Mouse (Mus musculus): ENCODE results near the gene Psmb1. TPM values are rescaled to one million over a fixed set of nuclear protein-coding genes. Genes with fewer than 3 reads are reported as not detected.
"Not testable (repeated sequence)": the region's sequence is repeated elsewhere in the genome, so short reads cannot be mapped to it uniquely, and the experiment has no call there.

Psmb1 gene
- polyA plus RNA-seq, 1 experiment from 2014 or later: 129 TPM

- Histone ChIP-seq H3K9ac (no peak overlapping the region), H3K36me3 (replicated peaks) (no peaks in the 10 kb centered on the region), H3K4me2 (no peak overlapping the region), H3K27ac (replicated peaks) (no peak overlapping the region), H3K4me1 (replicated peaks) (no peaks in the 10 kb centered on the region), H3K9me3 (replicated peaks) (no peaks in the 10 kb centered on the region), H3K27me3 (no peaks in the 10 kb centered on the region), H3K4me3 (replicated peaks) (no peak overlapping the region)
- 77% methylated on average over 4 of the region's 4 CpGs for WGBS (ENCODE audit: insufficient replicate concordance)
- ATAC-seq (ENCODE audit: insufficient read depth): no peak
Measured at GRCm38 (mm10) chr17:15459761-15460160, 39.8 kb downstream of the Psmb1 start.

DNA sequence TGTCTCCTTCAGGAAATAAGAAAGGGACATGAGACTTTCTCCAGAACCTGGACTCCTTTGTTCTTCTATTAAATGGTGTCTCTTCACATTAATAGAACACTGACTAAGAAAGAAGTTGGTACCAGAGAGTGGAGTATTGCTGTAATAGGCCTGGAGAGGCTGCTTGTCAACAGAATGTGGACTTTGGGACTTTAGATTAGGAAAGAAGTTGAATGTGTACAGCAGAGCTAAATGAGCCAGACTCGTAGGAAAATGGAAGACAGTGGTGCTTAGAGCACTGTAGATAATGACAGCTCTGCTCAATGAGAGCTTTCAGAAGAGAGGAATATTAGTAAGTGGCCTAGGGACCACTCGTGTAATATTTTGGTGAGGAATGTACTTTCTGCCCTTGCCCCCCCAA, 43.0 kb downstream of the Psmb1 start:
- Histone ChIP-seq H3K4me3 (replicated peaks) (no peak overlapping the region), H3K27ac (replicated peaks) (no peak overlapping the region), H3K27me3 (no peaks in the 10 kb centered on the region), H3K36me3 (replicated peaks) (no peaks in the 10 kb centered on the region), H3K4me2 (no peak overlapping the region), H3K9me3 (replicated peaks) (no peaks in the 10 kb centered on the region), H3K9ac (no peak overlapping the region), H3K4me1 (replicated peaks) (no peaks in the 10 kb centered on the region)
- ATAC-seq (ENCODE audit: insufficient read depth): peak; percentile 22; the same call in 1 of the 2 replicates
- 62% methylated on average over 2 of the region's 2 CpGs for WGBS (ENCODE audit: insufficient replicate concordance)

DNA sequence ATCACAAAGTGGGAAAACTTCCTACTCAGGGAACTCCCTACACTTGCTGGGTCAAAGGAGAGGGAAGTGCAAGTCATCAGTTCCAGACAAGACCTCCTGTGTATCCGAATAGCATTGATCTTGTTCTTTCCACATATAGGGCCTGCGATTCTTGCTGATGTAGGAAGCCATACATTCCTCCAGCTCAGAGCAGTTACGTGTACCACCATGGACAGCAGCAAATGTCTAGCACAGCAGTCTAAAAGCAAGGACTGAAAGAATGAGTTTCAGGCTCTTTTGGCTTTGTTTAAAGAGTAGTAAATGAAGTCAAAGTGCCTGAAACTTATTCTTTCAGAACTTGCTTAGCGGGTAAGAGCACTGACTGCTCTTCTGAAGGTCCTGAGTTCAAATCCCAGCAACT, 44.3 kb downstream of the Psmb1 start:
- H3K4me1 ChIP-seq (replicated peaks): no peaks in the 10 kb centered on the region
- WGBS (ENCODE audit: insufficient replicate concordance): 62% methylated on average over 4 of the region's 4 CpGs
- H3K27me3 ChIP-seq: no peaks in the 10 kb centered on the region
- H3K36me3 ChIP-seq (replicated peaks): no peaks in the 10 kb centered on the region
- H3K9me3 ChIP-seq (replicated peaks): no peaks in the 10 kb centered on the region
- H3K27ac ChIP-seq (replicated peaks): no peak overlapping the region
- ATAC-seq (ENCODE audit: insufficient read depth): no peak
- H3K4me2 ChIP-seq: no peak overlapping the region
- H3K4me3 ChIP-seq (replicated peaks): no peak overlapping the region
- no peak overlapping the region for H3K9ac ChIP-seq

DNA sequence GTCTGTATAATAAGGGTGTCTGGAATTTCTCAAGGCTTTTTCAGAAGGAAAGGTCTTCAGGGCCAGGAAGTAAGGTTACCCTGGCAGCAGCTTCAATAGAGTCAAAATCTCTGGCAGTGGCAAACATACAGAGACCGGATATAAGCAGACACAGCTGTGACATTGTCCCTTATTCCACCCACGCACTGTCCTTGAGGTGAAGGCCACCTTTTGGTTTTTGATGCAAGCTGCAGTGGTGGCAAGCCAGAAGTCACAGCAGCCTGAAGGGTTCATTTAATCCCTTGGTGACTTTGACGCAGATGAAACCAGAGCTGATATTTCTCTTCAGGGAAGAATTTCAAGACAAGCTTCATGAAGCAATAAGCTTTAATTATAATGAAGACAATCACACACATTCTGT, 49.9 kb downstream of the Psmb1 start:
- no peak overlapping the region for H3K9ac ChIP-seq
- H3K36me3 ChIP-seq (replicated peaks): no peaks in the 10 kb centered on the region
- H3K27ac ChIP-seq (replicated peaks): no peak overlapping the region
- 60% methylated on average over 3 of the region's 3 CpGs for WGBS (ENCODE audit: insufficient replicate concordance)
- no peak for ATAC-seq (ENCODE audit: insufficient read depth)
- H3K4me2 ChIP-seq: no peak overlapping the region
- no peaks in the 10 kb centered on the region for H3K27me3 ChIP-seq
- no peaks in the 10 kb centered on the region for H3K9me3 ChIP-seq (replicated peaks)
- no peaks in the 10 kb centered on the region for H3K4me1 ChIP-seq (replicated peaks)
- no peak overlapping the region for H3K4me3 ChIP-seq (replicated peaks)

GRCm38 (mm10) chr17:15449144-15449543, 50.4 kb downstream of the Psmb1 start:
- not testable (repeated sequence) for H3K36me3 ChIP-seq (replicated peaks); H3K4me2 ChIP-seq; H3K9ac ChIP-seq; H3K27me3 ChIP-seq; H3K27ac ChIP-seq (replicated peaks); ATAC-seq (ENCODE audit: insufficient read depth); H3K4me1 ChIP-seq (replicated peaks); H3K4me3 ChIP-seq (replicated peaks); H3K9me3 ChIP-seq (replicated peaks)
- WGBS (ENCODE audit: insufficient replicate concordance): 47% methylated on average over 6 of the region's 6 CpGs

- Histone ChIP-seq H3K4me3 (replicated peaks) (no peak overlapping the region), H3K36me3 (replicated peaks) (no peaks in the 10 kb centered on the region), H3K27ac (replicated peaks) (no peak overlapping the region), H3K9ac (no peak overlapping the region), H3K4me2 (no peak overlapping the region), H3K27me3 (no peaks in the 10 kb centered on the region), H3K4me1 (replicated peaks) (no peaks in the 10 kb centered on the region), H3K9me3 (replicated peaks) (no peaks in the 10 kb centered on the region)
- 60% methylated on average over 5 of the region's 5 CpGs for WGBS (ENCODE audit: insufficient replicate concordance)
- ATAC-seq (ENCODE audit: insufficient read depth): no peak
Measured at GRCm38 (mm10) chr17:15447831-15448230, 51.7 kb downstream of the Psmb1 start.

DNA sequence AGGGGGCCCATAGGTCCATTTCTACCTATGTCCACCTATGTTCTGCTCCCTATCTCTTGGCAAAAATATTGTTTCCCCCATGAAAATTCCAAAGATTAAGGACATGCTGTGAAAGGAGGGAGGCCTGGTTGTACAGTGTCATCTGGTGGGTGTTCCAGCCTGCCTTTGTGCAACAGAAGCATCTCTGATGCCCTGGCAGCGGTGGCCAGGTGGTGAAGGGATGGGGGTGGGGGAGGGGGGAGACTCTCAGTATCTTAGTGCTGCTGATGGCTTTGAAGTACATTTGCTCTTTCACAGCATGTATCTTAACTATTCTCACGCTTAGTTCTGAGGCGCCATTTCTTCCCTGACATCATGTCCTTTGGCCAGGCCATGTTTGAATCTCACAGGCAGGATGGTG, 54.1 kb downstream of the Psmb1 start:
- Histone ChIP-seq H3K4me1 (replicated peaks) (peaks cover 9% of the 10 kb centered on the region; the same call in 1 of the 2 replicates), H3K27ac (replicated peaks) (no peak overlapping the region), H3K4me2 (no peak overlapping the region), H3K36me3 (replicated peaks) (no peaks in the 10 kb centered on the region), H3K9ac (no peak overlapping the region), H3K27me3 (no peaks in the 10 kb centered on the region), H3K9me3 (replicated peaks) (no peaks in the 10 kb centered on the region), H3K4me3 (replicated peaks) (no peak overlapping the region)
- no peak for ATAC-seq (ENCODE audit: insufficient read depth)
- WGBS (ENCODE audit: insufficient replicate concordance): 61% methylated on average over 3 of the region's 3 CpGs

DNA sequence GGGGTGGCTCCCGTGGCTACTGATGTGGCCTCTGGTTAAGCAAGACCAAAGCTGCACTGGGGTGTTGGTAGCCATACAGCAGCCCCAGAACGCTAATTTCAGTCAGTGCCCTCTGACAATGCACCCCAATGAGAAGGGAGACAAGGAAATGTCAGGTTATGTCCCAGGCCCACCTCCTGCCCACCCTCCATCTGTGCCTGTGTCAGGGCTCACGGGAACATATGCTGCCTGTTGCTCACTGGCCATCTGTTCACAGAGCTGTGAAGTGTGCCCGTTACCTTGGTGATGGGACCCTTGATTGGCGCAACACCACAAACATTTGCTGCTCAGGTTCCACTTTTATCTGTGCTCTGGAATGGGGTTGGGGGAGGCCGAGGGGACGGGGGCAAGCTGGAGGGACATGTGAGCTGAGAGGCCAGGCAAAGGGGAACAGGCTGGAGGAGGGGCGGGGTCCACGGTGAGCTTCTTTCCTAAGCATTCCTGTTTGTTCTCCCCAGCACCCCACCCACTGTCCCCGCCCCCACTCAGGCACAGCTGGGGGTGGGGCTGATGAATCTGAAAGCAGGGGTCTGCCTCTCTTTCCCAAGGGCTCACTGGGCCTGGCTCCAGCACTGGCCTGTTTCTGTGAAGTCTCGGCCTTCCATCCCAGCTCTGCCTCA, 59.0 kb downstream of the Psmb1 start:
- WGBS (ENCODE audit: insufficient replicate concordance): 20% methylated on average over 11 of the region's 11 CpGs

GRCm38 (mm10) chr17:15440067-15440462, 59.5 kb downstream of the Psmb1 start:
- Histone ChIP-seq H3K9me3 (replicated peaks) (no peaks in the 10 kb centered on the region), H3K4me2 (no peak overlapping the region), H3K27me3 (no peaks in the 10 kb centered on the region), H3K9ac (no peak overlapping the region), H3K4me3 (replicated peaks) (no peak overlapping the region), H3K36me3 (replicated peaks) (no peaks in the 10 kb centered on the region), H3K4me1 (replicated peaks) (peaks cover 16% of the 10 kb centered on the region; the same call in 1 of the 2 replicates), H3K27ac (replicated peaks) (no peak overlapping the region)
- 40% methylated on average over 8 of the region's 8 CpGs for WGBS (ENCODE audit: insufficient replicate concordance)
- ATAC-seq (ENCODE audit: insufficient read depth): no peak

More for the DNA sequence above, 59.0 kb downstream of the Psmb1 start:
- Histone ChIP-seq H3K27me3 (no peaks in the 10 kb centered on the region), H3K9ac (no peak overlapping the region), H3K27ac (replicated peaks) (no peak overlapping the region), H3K4me3 (replicated peaks) (no peak overlapping the region), H3K4me1 (replicated peaks) (peaks cover 16% of the 10 kb centered on the region; the same call in 1 of the 2 replicates), H3K9me3 (replicated peaks) (no peaks in the 10 kb centered on the region), H3K4me2 (no peak overlapping the region; the same call in 1 of the 2 replicates), H3K36me3 (replicated peaks) (no peaks in the 10 kb centered on the region)
- peak; percentile 49 for ATAC-seq (ENCODE audit: insufficient read depth)

DNA sequence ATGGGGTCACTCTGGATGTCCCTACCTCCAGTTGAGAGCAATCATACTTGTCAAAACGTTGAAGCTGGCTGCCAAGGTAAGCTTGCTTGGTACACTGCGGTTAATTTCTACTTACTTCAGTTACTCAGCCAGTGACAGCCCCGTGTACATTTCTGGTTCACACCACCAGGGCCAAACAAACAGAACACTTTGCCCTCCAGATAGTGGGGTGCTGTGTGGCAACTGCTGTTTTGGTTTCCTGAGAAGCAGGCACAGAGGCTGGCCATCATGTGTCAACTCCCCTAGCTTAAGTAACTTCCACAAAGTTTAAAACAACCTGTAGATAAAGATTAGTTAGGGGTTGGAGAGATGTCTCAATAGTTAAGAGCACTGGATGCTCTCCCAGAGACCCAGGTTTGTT, 64.8 kb downstream of the Psmb1 start:
- Histone ChIP-seq H3K4me1 (replicated peaks) (peaks cover 14% of the 10 kb centered on the region), H3K9ac (no peak overlapping the region), H3K9me3 (replicated peaks) (no peaks in the 10 kb centered on the region), H3K4me3 (replicated peaks) (no peak overlapping the region), H3K27me3 (no peaks in the 10 kb centered on the region), H3K4me2 (no peak overlapping the region), H3K36me3 (replicated peaks) (peaks cover 12% of the 10 kb centered on the region), H3K27ac (replicated peaks) (peak overlapping the region; percentile 55)
- ATAC-seq (ENCODE audit: insufficient read depth): peak; percentile 60; the same call in 1 of the 2 replicates
- WGBS (ENCODE audit: insufficient replicate concordance): 34% methylated on average over 3 of the region's 3 CpGs

GRCm38 (mm10) chr17:15432036-15432435, 67.5 kb downstream of the Psmb1 start:
- Histone ChIP-seq H3K4me1 (replicated peaks) (peaks cover 13% of the 10 kb centered on the region), H3K27ac (replicated peaks) (no peak overlapping the region), H3K4me3 (replicated peaks) (no peak overlapping the region), H3K27me3 (no peaks in the 10 kb centered on the region), H3K9ac (no peak overlapping the region), H3K4me2 (no peak overlapping the region), H3K36me3 (replicated peaks) (peaks cover 12% of the 10 kb centered on the region), H3K9me3 (replicated peaks) (no peaks in the 10 kb centered on the region)
- WGBS (ENCODE audit: insufficient replicate concordance): 69% methylated on average over 3 of the region's 3 CpGs
- ATAC-seq (ENCODE audit: insufficient read depth): no peak

- H3K9ac ChIP-seq: no peak overlapping the region
- peaks cover 13% of the 10 kb centered on the region for H3K4me1 ChIP-seq (replicated peaks)
- WGBS (ENCODE audit: insufficient replicate concordance): 68% methylated on average over 4 of the region's 4 CpGs
Measured at GRCm38 (mm10) chr17:15431551-15431950, 68.0 kb downstream of the Psmb1 start.

More at GRCm38 (mm10) chr17:15431551-15431950, 68.0 kb downstream of the Psmb1 start:
- no peak for ATAC-seq (ENCODE audit: insufficient read depth)
- no peaks in the 10 kb centered on the region for H3K27me3 ChIP-seq
- no peak overlapping the region for H3K4me2 ChIP-seq
- no peak overlapping the region for H3K27ac ChIP-seq (replicated peaks)
- peaks cover 12% of the 10 kb centered on the region for H3K36me3 ChIP-seq (replicated peaks)
- H3K4me3 ChIP-seq (replicated peaks): no peak overlapping the region
- H3K9me3 ChIP-seq (replicated peaks): no peaks in the 10 kb centered on the region
